Mouse (Mus musculus) embryo, embryonic 10.5 days (tissue): ENCODE results near the gene Atf7.
"Not testable (repeated sequence)": the region's sequence is repeated elsewhere in the genome, so short reads cannot be mapped to it uniquely, and the experiment has no call there.

Experiments
- DNase-seq: peaks from one replicate; pipeline ENCODE4 v3.0.0-alpha.2; 2015; ENCODE audit warnings: low spot score

Atf7 gene

DNA sequence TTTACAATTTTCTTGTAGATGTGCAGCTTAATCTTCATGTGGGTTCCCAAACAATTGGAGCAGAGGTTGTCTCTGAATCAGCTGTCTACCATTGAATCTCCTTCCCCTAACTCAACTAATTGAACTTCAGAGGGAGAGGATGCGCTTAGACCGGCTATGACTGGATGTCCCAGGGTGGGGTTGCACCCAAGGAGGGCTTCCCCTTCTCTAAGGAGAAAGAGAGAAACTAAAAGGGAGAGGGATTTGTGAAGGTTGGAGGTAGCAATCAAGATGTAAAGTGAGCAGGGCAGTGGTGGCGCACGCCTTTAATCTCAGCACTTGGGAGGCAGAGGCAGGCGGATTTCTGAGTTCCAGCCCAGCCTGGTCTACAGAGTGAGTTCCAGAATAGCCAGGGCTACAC lies 5.8 kb downstream of the Atf7 start:
- no peak for DNase-seq

DNA sequence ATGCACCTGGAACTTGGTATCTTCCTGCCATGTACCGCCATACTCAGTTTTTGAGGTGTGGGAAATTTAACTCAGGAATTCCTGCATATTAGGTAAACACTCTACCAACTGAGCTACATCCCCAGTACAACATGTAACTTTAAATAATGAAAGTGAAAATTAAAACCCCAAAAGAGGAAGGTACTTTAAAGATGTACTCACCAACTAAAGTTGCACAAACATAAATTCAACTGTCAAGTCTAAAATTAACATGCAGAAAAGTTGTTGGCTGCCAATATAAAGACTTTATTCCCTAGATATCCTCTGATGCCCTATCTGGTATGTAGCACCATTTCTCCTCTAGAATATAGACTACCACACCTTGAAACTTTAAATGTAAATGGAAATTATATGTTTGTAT lies 7.6 kb downstream of the Atf7 start:
- no peak for DNase-seq

DNA sequence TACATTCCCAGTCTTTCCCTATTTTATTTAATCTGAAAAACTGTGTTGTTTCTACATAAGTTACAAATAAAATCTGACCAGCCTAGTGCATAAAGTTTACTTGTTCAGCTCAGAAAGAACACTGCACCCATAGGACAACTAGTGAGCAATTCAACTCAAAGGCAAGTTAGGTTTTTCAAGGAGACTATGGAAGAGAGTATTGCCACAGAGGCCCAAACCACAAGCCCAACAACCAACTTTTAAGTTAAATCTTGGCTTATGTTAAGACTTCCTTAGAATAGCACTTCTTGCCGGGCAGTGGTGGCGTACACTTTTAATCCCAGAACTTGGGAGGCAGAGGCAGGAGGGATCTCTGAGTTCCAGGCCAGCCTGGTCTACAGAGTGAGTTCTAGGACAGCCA lies 9.1 kb downstream of the Atf7 start:
- DNase-seq, result no peak

DNA sequence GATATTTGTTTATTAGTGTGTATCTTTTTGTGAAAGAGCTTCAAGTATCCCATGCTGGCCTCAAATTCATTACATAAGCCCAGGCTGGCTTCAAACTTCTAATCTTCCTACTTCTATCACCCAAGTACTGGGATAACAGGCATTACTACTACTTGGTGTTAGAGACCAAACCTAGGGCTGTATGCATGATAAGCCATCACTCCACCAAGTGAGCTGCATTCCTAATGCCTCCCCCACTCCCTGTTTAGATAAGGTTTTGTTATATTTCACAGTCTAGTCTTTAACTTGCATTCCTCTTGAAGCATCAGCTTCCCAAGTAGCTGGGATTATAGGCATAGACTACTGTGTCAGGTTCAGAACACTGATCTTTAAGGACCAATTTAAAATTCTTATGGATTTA lies 11.0 kb downstream of the Atf7 start:
- no peak for DNase-seq

DNA sequence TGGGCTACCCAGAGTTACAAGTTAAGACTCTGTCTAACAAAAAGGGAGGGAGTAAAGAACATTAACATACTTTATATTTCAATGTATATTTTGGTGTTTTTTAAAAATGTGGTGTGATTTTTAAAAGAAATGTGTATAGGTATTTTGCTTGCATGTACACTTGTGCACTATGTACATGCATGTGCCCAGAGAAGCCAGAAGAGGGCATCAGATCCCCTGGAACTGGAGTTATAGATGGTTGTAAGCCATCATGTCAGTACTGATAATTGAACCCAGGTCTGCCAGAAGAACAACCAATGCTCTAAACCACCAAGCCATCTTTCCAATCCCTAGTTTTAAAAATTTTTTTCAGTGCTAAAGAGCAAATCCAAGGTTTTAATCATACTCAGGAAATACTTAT lies 12.3 kb downstream of the Atf7 start:
- no peak for DNase-seq

DNA sequence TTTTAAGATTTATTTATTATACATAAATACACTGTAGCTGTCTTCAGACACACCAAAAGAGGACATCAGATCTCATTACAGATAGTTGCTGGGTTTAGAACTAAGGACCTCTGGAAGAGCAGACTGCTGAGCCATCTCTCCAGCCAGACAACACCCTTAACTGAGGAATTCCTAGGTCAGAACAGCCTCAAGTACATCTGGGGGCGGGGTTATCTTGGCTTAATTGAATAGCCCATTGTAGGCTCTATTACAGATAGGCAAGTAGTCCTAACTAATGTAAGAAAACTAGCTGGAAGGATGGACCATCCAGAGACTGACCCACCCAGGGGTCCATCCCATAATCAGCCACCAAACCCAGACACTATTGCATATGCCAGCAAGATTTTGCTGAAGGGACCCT lies 16.7 kb downstream of the Atf7 start:
- DNase-seq, result not testable (repeated sequence)

DNA sequence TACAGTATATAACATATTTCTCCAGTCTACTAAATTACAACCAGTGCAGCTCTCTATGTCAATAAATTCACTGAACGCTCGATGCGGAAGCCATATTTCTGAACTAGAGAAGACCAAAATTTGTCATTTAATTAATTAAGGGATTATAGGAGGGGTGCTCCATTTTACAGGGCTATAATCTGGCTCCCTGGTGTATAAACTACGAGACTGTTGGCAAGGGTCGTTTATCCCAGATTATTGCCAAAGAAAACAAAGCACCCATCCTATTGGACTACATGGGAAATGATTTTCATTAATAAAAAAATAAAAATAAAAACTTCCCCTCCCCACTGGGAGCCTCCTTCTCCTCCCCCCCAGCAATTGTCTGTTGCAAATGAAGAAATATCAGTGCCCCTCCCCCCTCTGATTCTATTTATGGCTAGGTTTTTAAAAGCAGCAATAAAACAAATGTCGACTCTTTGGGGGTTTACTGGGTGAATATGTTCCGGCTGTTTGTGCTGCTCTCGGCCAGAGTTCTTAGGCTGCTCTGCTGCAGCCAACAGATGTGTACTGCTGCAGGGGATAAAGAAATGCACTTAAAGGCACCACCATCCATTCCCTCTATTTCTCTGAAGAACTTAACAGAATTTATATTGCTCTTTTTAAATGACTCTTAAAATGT lies 31.1 kb downstream of the Atf7 start:
- no peak for DNase-seq

DNA sequence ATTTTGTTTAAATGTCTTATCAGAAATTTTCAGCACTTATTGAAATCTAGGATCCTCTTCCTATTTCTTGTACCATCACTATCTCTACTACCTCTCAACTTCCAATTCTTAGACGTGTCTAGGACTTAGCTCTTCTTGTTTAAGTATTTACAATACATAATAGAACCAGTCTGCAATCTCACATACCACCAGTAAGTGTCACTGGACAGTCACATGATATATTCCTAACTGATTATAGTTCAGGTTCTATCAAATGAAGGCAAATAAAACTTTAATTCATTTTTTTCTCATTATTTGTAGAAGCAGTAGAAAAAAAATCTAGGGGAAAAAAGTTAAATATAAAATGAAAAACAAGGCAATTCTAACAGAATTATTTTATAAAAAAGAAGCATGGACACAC lies 32.6 kb downstream of the Atf7 start:
- no peak for DNase-seq

DNA sequence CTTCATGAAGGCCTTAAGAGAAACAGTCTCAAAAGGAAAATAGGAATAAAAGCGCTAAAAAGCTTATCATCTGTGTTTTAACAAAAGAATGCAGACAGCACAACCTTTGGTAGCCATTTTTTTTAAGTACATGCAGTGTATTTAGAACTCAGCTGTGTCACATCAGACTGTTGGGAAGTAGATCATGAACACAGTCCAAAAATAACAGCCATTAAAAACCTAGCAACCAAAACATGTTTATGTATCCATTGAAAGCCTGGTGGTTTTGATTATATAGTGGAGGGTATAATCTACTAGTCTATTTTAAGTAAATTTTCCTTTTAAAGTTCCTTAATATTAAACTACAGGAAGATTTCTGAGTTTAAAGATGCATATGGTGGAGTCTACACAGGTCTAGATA lies 34.7 kb downstream of the Atf7 start:
- no peak for DNase-seq

DNA sequence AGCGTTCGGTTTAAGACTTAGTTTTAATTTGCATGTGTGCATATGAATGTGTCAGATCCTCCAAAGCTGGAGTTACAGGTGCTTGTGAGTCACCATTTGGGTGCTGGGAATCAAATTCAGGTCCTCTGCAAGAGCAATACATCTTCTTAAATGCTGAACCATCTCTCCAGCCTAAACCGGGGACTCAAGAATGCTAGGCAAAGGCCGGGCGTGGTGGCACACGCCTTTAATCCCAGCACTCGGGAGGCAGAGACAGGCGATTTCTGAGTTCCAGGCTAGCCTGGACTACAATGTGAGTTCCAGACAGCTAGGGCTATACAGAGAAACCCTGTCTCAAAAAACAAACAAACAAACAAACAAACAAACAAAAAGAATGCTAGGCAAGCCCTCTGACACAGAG lies 35.4 kb downstream of the Atf7 start:
- DNase-seq, result no peak

DNA sequence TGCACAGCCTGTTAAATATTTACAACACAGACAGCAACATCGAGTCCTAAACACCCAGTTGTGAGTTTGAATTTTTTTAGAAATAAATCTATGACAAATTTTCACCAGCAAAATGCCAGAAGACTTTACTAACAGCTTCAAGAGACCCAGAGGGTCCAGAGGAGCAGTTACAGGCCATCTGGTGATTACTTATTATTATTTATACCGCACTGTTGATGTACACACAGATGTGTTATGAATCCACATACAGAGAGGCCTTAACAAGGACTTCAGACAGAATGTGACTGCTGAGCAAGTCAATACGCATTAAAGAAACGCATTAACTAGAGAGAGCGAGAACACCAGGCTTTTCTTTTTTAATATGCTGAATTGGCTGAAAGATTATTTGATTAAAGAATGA lies 39.8 kb downstream of the Atf7 start:
- DNase-seq, result no peak

DNA sequence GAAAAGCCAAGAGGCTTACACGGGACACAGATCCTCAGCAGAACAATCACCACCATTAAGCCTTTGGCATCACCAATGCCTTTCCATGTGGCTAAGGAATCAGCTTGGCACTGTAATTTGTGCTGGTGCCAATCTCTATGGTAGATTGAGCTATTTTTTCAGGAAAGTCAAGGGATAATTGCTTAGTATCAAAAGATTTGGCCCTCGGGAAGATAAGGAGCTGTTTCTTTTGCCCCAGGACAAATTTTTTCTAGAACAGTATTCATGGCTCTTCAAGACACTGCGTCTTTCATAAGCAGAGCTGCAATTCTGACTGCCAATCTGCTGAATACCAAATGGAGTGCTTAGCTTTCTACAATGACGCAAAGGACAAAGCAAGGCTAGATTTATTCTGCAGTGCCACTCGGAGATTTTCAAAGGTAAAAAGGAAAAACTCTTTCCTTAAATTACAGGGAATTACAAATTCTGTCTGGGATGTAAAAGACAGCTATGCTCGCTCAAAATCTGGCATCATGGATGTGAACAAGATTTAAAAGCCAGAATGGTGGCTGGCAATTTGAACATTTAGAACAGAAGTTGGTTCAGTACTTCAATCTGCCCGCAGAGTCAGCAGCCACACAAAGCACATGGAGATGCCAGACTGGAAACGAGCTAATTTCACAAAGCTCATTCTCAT lies 41.4 kb downstream of the Atf7 start:
- peak; percentile 4 for DNase-seq

DNA sequence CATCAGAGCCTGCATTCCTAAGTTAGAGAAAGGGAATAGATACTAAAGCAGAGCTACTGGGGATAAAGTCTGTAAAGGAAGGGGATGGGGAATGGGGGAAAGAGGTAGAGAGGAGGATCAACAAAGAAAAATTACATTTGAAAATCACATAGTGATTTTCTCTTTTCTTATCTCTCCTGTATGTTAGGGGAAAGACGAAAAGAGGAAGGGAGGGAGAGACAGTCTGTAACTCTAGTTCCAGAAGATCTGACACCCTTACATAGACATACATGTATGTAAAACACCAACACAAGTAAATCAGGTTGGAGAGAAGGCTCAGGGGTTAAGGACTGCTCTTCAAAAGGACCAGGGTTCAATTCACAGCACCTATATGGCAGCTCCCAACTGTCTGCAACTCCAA lies 44.1 kb downstream of the Atf7 start:
- DNase-seq, result no peak

DNA sequence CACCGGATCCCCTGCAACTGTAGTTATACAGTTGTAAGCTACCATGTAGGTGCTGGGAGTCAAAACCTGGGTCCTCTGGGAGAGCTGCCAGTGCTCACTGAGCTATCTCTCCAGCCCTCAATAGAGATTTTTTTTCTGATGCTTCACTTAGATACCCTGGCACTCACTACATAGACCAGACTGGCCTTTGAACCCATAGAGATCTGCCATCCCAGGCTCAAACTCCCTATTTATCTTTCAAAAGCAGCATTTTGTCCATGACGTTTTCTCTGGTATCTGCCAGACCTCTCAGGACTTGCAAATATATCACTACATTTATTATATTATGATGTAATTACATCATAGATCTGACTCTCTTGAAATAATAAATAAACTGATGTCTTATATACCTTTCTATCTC lies 46.9 kb downstream of the Atf7 start:
- no peak for DNase-seq

DNA sequence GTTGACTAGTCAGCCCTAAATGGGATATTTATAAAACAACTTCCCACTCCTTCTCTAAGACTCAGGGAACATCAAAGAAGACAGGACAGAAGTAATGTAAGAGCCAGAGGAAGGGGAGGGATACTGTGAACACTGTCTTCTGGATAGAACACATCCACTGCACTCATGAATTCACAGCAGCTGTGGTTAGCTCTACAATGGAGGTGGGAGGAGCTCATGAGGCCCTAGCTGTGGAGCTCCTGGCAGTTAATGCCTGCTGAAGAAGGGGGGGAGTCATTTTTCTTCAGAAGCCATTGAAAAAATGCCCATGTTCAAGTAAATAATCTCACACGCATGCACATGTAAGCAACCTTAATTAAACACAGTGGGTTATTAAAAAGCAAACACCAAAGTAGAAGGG lies 48.3 kb downstream of the Atf7 start:
- no peak for DNase-seq

DNA sequence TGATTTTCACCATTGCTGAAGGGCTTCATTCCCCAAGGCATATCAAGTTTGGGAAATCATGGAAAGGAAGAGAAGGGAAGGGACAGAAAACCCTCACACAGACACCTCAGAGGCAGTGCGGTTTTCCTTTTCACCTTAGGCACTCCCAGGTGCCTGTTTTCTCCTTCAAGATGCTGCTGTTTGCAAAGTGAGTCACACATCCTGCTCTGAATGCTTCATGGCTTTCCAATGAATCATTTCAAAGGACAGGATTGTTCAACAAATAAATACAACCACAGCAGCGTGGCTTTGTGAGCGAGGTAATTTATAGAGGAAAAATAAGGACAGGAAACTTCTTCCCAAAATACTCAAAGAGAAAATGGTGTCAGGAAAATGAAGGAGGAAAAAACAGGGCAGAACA lies 53.2 kb downstream of the Atf7 start:
- no peak for DNase-seq

DNA sequence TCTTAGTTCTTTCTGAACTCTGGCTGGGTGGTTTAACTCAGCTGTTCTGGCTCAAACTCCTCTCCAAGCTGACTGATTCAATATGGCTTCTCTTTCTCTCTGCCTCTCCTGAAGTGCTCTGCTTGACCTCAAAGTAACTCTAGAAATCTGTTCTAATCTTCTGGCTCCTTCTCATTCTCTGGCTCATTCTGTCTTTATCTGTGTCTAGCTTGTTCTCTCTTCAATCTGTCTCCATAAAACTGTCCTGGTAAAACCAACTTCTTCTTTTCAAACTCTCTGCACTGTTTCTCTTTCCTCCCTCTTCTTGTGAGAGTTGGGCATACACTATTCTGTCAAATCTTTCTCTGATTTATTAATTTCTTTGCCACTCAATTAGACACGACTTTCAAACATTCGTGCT lies 57.4 kb downstream of the Atf7 start:
- DNase-seq, result no peak

DNA sequence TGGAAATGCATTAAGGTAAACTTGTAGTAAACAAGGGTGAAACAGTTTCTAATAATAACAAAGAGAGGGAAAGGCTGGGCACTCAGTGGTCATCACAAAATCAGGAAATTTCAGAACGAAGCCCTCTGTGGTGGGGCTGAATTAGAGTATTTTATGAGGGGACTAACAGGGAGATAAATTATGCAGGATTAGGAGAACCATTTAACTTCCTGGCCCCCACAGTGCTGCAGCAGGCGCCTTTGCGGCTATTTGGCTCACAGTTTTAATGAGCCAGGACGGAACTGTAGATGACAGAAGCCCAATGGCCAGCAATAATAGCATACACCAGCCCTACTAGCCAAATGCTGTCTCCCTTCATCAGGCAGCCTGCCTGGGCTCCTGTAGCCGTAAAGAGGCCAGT lies 61.6 kb downstream of the Atf7 start:
- DNase-seq, result no peak

DNA sequence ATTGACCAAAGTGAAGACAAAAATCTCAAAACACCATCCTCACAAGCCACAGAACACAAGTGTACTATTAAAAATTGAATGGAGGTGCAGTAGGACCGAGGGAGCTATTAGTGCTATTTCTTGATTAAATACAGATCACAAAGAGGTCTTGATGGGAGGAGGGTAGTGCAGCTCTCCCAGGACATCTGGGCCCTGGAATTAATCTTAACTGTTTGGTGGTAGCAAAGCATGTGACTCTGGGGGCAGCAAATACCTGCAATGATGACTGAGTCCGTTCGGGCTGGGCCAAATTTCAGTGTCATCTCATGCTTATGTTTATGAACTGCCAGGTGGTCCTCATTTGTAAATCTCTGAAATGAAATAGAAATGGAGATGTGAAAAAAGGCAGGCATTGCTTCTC lies 62.2 kb downstream of the Atf7 start:
- no peak for DNase-seq

DNA sequence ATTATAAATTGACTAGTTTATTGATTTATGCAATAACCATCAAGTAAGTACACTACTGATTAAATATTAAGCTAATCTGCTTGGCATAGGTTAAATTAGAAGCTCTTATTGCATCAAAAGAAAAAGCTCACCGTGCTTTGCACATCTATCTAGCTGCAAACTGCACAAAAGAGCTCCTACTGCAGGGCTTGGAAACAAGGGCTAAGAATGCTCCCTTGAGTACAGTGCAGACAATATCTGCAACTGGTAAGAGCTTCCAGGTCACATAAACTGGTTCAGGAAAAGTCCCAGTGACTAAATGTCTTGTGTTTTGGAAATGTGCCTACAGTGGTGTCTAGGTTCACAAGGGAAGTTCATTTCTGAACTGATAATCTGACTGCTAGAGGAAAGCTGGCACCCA lies 62.8 kb downstream of the Atf7 start:
- DNase-seq, result no peak

DNA sequence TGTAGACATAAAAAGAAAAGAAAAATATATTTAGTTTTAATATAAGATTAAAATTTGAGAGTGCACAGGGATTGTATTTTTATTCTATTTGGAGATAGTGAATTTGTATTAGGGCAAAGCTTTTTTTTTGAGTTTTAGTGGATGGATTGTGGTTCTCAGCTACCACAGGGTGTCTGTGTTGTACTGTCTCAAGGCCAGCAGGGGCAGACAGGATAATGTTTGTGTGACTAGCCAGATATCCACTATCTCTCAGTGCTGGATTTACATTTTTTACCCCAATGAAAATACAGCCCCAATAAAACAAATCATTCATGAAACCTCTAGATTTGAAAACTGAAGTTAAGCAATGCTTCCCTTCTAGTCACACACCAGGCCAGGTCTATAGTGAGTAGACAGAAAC lies 67.7 kb downstream of the Atf7 start:
- no peak for DNase-seq

DNA sequence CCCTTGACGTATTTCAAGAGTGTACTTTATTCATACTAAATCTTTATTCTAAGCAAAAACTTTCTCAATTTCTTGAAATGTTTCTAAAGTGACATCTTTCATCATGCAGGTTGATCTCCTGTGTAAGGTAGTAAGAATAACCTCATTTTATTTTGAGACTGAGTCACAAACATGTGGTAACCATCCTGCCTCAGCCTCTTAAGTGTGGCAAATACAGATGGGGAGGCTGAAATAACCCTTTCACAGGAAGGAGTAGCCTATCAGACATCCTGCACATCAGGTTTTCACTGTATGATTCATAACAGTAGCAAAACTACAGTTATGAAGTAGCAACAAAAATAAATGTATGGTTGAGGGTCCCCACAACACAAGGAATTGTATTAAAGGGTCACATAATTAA lies 69.7 kb downstream of the Atf7 start:
- DNase-seq, result no peak

DNA sequence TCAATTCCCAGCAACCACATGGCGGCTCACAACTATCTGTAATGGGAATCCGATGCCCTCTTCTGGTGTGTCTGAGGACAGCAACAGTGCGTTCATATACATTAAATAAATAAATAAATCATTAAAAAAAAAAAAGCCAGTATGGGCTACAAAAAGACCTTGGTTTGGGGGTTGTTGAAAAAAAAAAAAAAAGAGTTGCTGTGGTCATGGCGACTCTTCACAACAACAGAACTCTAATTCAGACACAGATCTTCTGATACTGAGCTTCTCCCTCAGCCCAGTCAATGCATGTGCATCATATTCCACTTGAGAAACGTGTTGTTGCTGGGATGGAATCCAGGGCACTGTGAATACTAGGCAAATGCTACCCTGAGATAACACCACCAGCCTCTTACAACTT lies 72.7 kb downstream of the Atf7 start:
- no peak for DNase-seq

DNA sequence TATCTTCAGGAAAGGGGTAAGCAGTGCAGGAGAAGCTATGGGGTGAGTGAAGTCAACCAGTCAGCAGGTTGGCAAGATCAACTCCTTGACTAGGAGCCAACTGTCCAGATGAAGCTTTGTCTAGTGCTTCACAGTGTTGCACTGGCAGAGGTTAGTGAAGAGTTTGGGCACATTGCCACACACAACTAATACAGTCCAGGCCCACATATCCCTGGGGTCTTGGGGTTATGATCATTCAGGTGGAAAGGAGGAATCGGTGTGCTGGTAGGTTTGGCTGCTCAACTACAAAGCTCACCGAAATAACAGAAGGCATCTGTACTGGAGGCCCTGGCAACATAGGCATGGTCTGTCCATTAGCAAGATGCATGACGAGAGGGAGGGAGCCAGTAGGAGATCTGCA lies 77.8 kb downstream of the Atf7 start:
- DNase-seq, result no peak
